Mouse (Mus musculus) ES-Bruce4 (cell line): ENCODE results near the gene Ext2.

Experiments used
- CTCF ChIP-seq: IDR thresholded peaks from one replicate; pipeline ENCODE4 v1.8.1; 2011; ENCODE audit warnings: low read depth, low read length
- POLR2A ChIP-seq: IDR thresholded peaks from one replicate; pipeline ENCODE4 v1.8.1; 2011; ENCODE audit warnings: low read length; ENCODE audit not compliant: insufficient read depth

- TF ChIP-seq CTCF (no peak), POLR2A (no peak)
These were observed 160.0 kb downstream of the Ext2 start for GRCm38 (mm10) chr2:93662240-93662865.
